Mouse (Mus musculus) MEL (cell line): ENCODE results near the gene Plk1.

Experiments used
- ELF1 ChIP-seq: IDR thresholded peaks from 2 replicates; pipeline ENCODE4 v1.6.1; 2014; ENCODE audit warnings: low read depth, mild to moderate bottlenecking, inconsistent platforms, low read length, improper control_type of control experiment, moderate library complexity
- GATA1 ChIP-seq: IDR thresholded peaks from 2 replicates; pipeline ENCODE4 v1.6.1; 2011; ENCODE audit warnings: low read depth, low read length, improper control_type of control experiment

GRCm38 (mm10) chr7:122135070-122135469 is 24.2 kb upstream of the Plk1 start:
- TF ChIP-seq GATA1 (no peak), ELF1 (no peak)
